Mouse (Mus musculus): ENCODE data around the gene Pcbp3. TPM values are rescaled to one million over a fixed set of nuclear protein-coding genes. Genes with fewer than 3 reads are reported as not detected.

The Pcbp3 gene
- polyA plus RNA-seq, 1 experiment from 2014 or later: 23.8 TPM

DNA sequence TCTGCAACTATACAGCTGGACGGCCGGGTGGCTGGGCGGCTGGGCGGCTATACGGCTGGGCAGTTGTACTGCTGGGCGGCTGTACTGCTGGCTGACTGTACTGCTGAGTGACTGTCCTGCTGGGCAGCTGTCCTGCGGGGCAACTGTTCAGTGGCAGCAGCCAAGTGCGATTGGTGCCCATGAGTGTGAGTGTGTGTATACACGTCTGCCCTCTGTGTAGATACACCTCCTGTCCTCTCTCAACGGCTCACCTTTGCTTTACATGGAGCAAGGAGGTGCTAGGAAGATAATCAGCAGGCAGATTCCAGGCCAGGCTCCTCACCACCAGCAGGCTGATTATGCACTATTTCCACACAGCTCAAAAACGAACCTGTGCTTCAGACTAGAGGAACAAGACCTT is 152.2 kb downstream of the Pcbp3 start:
- WGBS: 88% methylated on average over 11 of the region's 11 CpGs
- no peaks in the 10 kb centered on the region for H3K4me1 ChIP-seq (ENCODE audit: control insufficient read depth, insufficient read depth, low read length)

DNA sequence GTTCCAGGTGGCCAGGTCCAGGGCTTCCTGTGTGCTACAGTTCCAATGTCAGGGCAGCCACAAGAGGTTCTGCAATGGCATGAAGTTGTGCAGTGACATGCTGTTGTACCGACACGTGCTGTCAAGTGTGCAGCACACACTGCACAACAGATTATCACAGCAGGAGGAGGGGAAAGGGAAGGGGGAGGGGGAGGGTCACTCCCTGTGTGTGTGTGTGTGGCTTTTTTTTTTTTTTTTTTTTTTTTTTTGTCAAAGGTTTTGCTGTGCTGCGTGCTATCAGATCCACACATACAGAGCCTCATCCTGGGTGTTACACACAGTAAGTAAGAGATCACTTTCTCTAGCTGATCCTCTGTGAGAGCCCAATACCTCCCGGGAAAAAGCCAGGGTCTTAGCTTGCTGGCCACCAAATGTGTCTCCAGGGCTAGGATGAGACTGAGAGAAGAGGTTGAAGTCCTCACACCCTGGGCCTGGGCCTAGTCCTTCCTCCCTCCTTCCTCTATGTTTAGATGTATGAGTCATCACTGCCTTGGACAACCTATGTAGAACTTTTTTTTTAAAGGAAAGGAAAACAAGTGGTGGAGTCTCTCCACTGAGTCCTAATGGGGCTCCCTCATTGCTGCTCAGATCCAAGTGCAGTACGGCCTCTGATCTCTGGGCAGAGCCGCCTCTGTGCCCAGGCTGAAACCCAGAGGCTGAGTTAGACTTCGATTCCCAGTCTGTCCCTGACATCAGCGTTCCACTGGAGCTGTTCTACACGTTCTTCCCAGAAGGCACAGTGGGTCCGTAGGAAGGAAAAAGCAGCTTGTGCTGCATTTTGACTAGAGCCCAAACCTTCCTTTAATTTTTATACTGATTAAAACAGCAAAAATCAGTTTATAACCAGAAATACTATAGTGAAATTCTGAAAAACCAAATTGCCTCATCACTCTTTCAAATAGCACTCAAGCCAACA is 153.0 kb downstream of the Pcbp3 start:
- no peak overlapping the region for H3K27ac ChIP-seq (replicated peaks; ENCODE audit: low read depth, low read length)
- ATAC-seq (replicated peaks; ENCODE audit: insufficient number of reproducible peaks, low FRiP score, low TSS enrichment, low read depth) (no peak), DNase-seq (ENCODE audit: low spot score) (no peak)
- WGBS: 82% methylated on average over 10 of the region's 10 CpGs
- no peak overlapping the region for H3K4me2 ChIP-seq (ENCODE audit: low read depth, low read length)
- H3K9me3 ChIP-seq (replicated peaks; ENCODE audit: control insufficient read depth, low read length): no peaks in the 10 kb centered on the region
- no peaks in the 10 kb centered on the region for H3K4me1 ChIP-seq (ENCODE audit: control insufficient read depth, insufficient read depth, low read length)
- no peak overlapping the region for H3K9ac ChIP-seq (replicated peaks; ENCODE audit: low read length)
- no peaks in the 10 kb centered on the region for H3K36me3 ChIP-seq (replicated peaks; ENCODE audit: control insufficient read depth, insufficient read depth, low read depth, low read length)
- H3K4me3 ChIP-seq (ENCODE audit: low read depth, low read length): no peak overlapping the region
- H3K27me3 ChIP-seq (ENCODE audit: control insufficient read depth, insufficient read depth, low read length): no peaks in the 10 kb centered on the region

More for the DNA sequence above, 152.2 kb downstream of the Pcbp3 start:
- ATAC-seq (replicated peaks; ENCODE audit: insufficient number of reproducible peaks, low FRiP score, low TSS enrichment, low read depth): no peak
- no peak overlapping the region for H3K9ac ChIP-seq (replicated peaks; ENCODE audit: low read length)
- H3K4me3 ChIP-seq (ENCODE audit: low read depth, low read length): no peak overlapping the region
- no peaks in the 10 kb centered on the region for H3K9me3 ChIP-seq (replicated peaks; ENCODE audit: control insufficient read depth, low read length)
- DNase-seq (ENCODE audit: low spot score): no peak
- no peaks in the 10 kb centered on the region for H3K36me3 ChIP-seq (replicated peaks; ENCODE audit: control insufficient read depth, insufficient read depth, low read depth, low read length)
- H3K27ac ChIP-seq (replicated peaks; ENCODE audit: low read depth, low read length): no peak overlapping the region
- H3K27me3 ChIP-seq (ENCODE audit: control insufficient read depth, insufficient read depth, low read length): no peaks in the 10 kb centered on the region
- no peak overlapping the region for H3K4me2 ChIP-seq (ENCODE audit: low read depth, low read length)

DNA sequence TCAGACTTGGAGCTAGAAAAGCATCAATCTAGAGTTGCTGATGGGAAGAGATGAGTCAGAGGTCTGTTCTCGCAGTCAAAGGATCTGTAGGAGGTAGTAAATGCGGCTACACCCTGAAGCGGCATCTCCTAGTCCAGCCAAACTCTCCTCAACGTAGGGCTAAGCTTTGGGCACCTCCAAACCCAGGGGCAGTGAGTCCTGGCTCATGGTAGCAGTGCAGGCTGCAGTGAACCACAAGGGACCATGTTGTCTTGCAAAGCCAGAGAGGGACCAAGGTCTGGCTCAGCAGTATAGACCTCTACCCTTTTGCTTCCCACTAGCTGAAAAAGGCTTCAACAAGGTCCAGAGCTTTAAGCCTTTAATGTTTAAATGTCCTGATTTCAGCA is 159.2 kb downstream of the Pcbp3 start:
- ATAC-seq (replicated peaks; ENCODE audit: insufficient number of reproducible peaks, low FRiP score, low TSS enrichment, low read depth): no peak
- Histone ChIP-seq H3K36me3 (replicated peaks; ENCODE audit: control insufficient read depth, insufficient read depth, low read depth, low read length) (no peaks in the 10 kb centered on the region), H3K4me2 (ENCODE audit: low read depth, low read length) (no peak overlapping the region), H3K9ac (replicated peaks; ENCODE audit: low read length) (no peak overlapping the region), H3K27me3 (ENCODE audit: control insufficient read depth, insufficient read depth, low read length) (no peaks in the 10 kb centered on the region), H3K4me1 (ENCODE audit: control insufficient read depth, insufficient read depth, low read length) (no peaks in the 10 kb centered on the region), H3K9me3 (replicated peaks; ENCODE audit: control insufficient read depth, low read length) (no peaks in the 10 kb centered on the region), H3K27ac (replicated peaks; ENCODE audit: low read depth, low read length) (no peak overlapping the region), H3K4me3 (ENCODE audit: low read depth, low read length) (no peak overlapping the region)
- DNase-seq (ENCODE audit: low spot score): no peak
- WGBS: 87% methylated on average over 4 of the region's 4 CpGs

DNA sequence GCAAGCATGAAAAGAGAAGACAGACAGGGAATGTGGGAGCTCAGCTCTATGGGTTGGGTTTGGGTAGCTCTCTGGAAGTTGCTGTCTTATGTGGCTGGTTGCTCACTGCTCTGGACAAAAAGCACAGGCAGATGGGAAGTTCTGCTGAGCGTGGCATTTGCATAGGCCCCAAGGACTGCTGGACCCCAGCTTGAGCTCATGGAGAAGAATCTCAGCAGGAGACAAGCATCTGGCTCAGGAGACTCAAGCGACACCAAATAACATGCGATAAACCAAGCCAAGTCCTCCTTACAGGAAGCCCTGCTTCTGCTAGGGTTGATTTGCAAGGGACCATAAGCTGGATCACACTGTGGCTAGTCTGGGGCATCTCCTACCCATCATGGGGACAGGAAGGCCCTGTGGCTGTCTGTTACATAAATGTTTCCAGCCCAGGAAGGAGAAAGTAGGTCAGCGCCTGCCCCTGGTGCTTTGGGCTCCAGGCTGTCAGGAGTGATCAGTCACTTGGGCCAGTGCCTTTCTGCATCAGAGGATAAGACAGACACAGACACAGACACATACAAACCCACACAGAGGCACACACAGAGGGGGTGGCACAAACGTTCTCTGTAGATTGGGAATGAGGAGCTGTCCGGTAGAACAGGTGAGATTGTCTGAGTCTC is 159.7 kb downstream of the Pcbp3 start:
- Histone ChIP-seq H3K9ac (replicated peaks; ENCODE audit: low read length) (no peak overlapping the region), H3K4me2 (ENCODE audit: low read depth, low read length) (no peak overlapping the region), H3K9me3 (replicated peaks; ENCODE audit: control insufficient read depth, low read length) (no peaks in the 10 kb centered on the region), H3K27ac (replicated peaks; ENCODE audit: low read depth, low read length) (no peak overlapping the region), H3K4me3 (ENCODE audit: low read depth, low read length) (no peak overlapping the region), H3K36me3 (replicated peaks; ENCODE audit: control insufficient read depth, insufficient read depth, low read depth, low read length) (no peaks in the 10 kb centered on the region), H3K4me1 (ENCODE audit: control insufficient read depth, insufficient read depth, low read length) (no peaks in the 10 kb centered on the region), H3K27me3 (ENCODE audit: control insufficient read depth, insufficient read depth, low read length) (no peaks in the 10 kb centered on the region)
- DNase-seq (ENCODE audit: low spot score): no peak
- no peak for ATAC-seq (replicated peaks; ENCODE audit: insufficient number of reproducible peaks, low FRiP score, low TSS enrichment, low read depth)
- WGBS: 71% methylated on average over 6 of the region's 6 CpGs

DNA sequence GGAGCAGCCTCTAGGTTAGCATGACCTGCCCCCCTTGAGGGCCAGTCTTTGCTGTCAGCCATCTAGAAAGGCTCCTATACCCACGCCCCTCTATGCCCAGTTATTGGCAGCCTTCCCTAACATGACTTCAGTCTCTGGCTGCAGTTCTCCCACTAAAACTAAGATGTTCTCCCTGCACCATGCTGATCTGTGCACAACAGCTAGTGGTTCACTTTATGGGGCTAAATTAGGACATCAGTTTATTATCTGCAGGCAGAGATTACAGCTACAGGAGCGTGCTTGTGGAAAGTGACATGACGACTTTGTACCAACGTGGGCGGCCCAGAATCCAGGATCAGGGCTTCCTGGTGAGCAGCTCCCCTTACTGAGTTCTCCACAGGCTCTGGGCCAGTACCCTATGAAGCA is 160.4 kb downstream of the Pcbp3 start:
- no peak for ATAC-seq (replicated peaks; ENCODE audit: insufficient number of reproducible peaks, low FRiP score, low TSS enrichment, low read depth)

DNA sequence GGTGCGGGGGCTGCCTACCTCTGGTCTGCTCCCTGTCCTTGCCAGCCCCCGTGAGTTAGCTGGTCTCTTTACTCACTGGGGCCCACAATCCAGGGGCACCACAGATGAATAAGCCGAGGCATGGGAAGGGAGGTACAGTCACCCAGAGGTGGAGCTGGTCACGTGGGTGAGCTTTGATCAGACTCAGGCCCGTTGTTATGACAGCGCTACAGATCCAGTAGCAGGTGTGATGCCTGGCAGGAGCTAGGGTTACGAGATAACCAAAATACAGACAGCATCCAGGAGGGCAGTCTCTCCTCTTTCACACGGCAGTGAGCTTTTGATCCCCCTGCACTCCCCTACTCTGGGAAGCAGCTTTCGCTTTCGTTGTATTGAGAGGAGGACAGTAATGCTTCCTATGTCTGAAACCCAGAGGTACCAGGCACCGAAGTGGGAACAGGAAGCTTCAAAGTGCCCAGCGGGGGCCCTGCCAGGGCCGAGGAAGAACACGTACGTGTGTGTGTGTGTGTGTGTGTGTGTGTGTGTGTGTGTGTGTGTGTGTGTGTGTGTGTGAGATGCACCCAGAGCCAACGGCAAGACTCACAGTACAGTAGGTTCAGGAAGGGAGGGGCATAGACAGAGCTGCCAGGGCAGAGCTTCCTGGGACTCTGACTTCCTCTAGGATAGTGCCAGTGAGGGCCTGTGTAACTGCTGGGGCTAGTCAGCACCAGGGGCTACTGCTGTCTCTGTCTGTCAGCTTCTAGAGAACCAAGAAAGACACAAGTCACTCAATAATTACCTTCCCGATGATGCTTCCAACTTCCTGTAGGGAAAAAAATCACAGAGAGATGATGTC is 162.7 kb downstream of the Pcbp3 start:
- WGBS: 90% methylated on average over 17 of the region's 17 CpGs
- no peak for ATAC-seq (replicated peaks; ENCODE audit: insufficient number of reproducible peaks, low FRiP score, low TSS enrichment, low read depth)

More for the DNA sequence above, 160.4 kb downstream of the Pcbp3 start:
- H3K27me3 ChIP-seq (ENCODE audit: control insufficient read depth, insufficient read depth, low read length): no peaks in the 10 kb centered on the region
- no peaks in the 10 kb centered on the region for H3K9me3 ChIP-seq (replicated peaks; ENCODE audit: control insufficient read depth, low read length)
- no peaks in the 10 kb centered on the region for H3K36me3 ChIP-seq (replicated peaks; ENCODE audit: control insufficient read depth, insufficient read depth, low read depth, low read length)
- no peak overlapping the region for H3K4me2 ChIP-seq (ENCODE audit: low read depth, low read length)
- no peak overlapping the region for H3K4me3 ChIP-seq (ENCODE audit: low read depth, low read length)
- 79% methylated on average over 5 of the region's 5 CpGs for WGBS
- no peak overlapping the region for H3K27ac ChIP-seq (replicated peaks; ENCODE audit: low read depth, low read length)
- no peak for DNase-seq (ENCODE audit: low spot score)
- H3K4me1 ChIP-seq (ENCODE audit: control insufficient read depth, insufficient read depth, low read length): no peaks in the 10 kb centered on the region
- no peak overlapping the region for H3K9ac ChIP-seq (replicated peaks; ENCODE audit: low read length)

DNA sequence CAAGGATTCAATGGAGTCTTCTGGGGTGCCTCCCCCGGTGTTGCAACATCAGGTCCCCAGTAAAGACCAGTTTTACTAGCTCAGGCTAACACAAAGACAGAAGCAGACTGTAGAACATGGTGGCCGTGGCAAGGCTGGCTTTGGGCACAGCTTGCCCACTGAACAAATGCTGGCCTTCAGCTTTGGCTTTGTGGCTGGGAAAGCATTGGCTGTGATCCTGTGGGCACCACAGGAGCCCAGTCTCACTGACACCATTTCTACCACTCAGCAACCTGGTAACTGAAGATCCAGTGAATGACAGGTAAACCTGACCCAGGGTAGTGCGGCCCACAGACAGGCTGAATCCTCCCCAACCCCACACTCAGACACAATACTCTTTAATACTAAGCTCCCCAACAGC is 167.6 kb downstream of the Pcbp3 start:
- Histone ChIP-seq H3K36me3 (replicated peaks; ENCODE audit: control insufficient read depth, insufficient read depth, low read depth, low read length) (no peaks in the 10 kb centered on the region), H3K27me3 (ENCODE audit: control insufficient read depth, insufficient read depth, low read length) (no peaks in the 10 kb centered on the region), H3K4me3 (ENCODE audit: low read depth, low read length) (no peak overlapping the region), H3K4me2 (ENCODE audit: low read depth, low read length) (no peak overlapping the region), H3K4me1 (ENCODE audit: control insufficient read depth, insufficient read depth, low read length) (no peaks in the 10 kb centered on the region), H3K9ac (replicated peaks; ENCODE audit: low read length) (no peak overlapping the region), H3K27ac (replicated peaks; ENCODE audit: low read depth, low read length) (no peak overlapping the region), H3K9me3 (replicated peaks; ENCODE audit: control insufficient read depth, low read length) (no peaks in the 10 kb centered on the region)
- 89% methylated on average over 3 of the region's 3 CpGs for WGBS
- ATAC-seq (replicated peaks; ENCODE audit: insufficient number of reproducible peaks, low FRiP score, low TSS enrichment, low read depth): no peak
- DNase-seq (ENCODE audit: low spot score): no peak

More for the DNA sequence above, 162.7 kb downstream of the Pcbp3 start:
- Histone ChIP-seq H3K4me1 (ENCODE audit: control insufficient read depth, insufficient read depth, low read length) (no peaks in the 10 kb centered on the region), H3K4me2 (ENCODE audit: low read depth, low read length) (no peak overlapping the region), H3K36me3 (replicated peaks; ENCODE audit: control insufficient read depth, insufficient read depth, low read depth, low read length) (no peaks in the 10 kb centered on the region), H3K9me3 (replicated peaks; ENCODE audit: control insufficient read depth, low read length) (no peaks in the 10 kb centered on the region), H3K27ac (replicated peaks; ENCODE audit: low read depth, low read length) (no peak overlapping the region), H3K4me3 (ENCODE audit: low read depth, low read length) (no peak overlapping the region), H3K9ac (replicated peaks; ENCODE audit: low read length) (no peak overlapping the region), H3K27me3 (ENCODE audit: control insufficient read depth, insufficient read depth, low read length) (no peaks in the 10 kb centered on the region)
- no peak for DNase-seq (ENCODE audit: low spot score)
